Mouse (Mus musculus): ENCODE data around the gene Ly6g5b. TPM values are rescaled to one million over a fixed set of nuclear protein-coding genes. Genes with fewer than 3 reads are reported as not detected.

Gene Ly6g5b
- polyA plus RNA-seq (2015; fragmentation: Nextera tagmentation; extraction: Ambion mirVana), result 0.40 and 0.80 TPM in 2 replicates

DNA sequence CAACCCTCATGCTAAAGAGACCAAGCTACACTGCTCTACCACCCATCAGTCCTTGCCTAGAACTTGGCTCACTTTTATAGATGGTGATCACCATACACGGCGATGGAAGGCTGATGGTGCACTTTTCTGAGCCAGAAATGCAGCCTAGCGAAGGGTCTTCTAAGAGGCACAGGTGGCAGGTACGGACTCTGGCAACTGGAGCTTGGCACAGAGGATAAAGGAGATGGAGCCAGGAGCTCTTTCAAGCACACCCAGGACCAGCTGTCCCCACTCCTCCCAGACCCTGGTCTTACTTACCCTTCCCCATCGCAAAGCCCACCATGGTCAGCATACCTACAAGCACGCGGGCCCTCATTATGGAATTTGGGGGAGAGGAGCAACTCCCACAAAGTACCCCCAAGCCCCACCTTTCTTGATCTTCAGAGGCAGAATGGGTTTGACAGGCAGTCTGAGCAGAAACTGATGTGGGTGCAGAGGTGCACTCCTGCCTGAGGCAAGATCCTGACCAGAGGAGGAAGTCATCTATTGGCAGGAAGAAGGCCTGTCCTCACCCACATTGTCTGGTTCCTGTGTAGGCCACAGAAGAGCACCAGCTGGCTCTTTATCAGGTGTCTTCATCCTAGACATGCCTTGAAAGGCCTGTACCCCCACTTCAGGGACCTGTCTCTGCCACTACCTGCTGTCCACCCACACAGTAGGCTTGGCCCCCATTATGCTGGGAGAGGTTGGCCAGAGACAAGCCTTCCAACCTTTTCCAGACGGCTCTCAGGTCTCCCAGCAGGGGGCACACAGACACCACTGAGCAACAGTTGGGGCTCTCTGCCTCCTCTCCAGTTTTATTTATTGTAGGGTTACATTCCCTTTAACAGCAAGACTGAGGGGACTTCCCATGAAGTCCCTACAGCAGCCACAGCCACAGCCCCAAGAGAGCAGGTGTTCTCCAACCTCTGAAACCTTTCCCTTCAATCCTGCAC, at the start of gene Ly6g5b:
Gene Ly6g5b, minus strand, starts transcription at position 383 of the 974 bp plus-strand sequence.
- Histone ChIP-seq H3K27me3 (replicated peaks) (no peaks in the 10 kb centered on the region; the same call in 1 of the 2 replicates), H3K27ac (replicated peaks) (no peak within 1 kb of the TSS), H3K36me3 (peaks cover 63% of the 10 kb centered on the region), H3K4me2 (no peak within 1 kb of the TSS), H3K4me1 (peaks cover 9% of the 10 kb centered on the region), H3K9me3 (no peaks in the 10 kb centered on the region), H3K9ac (no peak within 1 kb of the TSS), H3K4me3 (no peak within 1 kb of the TSS)
- 82% methylated on average over 8 of the region's 8 CpGs for WGBS
- no peak for ATAC-seq (ENCODE audit: extremely low read depth, insufficient number of reproducible peaks, low FRiP score, low TSS enrichment)

DNA sequence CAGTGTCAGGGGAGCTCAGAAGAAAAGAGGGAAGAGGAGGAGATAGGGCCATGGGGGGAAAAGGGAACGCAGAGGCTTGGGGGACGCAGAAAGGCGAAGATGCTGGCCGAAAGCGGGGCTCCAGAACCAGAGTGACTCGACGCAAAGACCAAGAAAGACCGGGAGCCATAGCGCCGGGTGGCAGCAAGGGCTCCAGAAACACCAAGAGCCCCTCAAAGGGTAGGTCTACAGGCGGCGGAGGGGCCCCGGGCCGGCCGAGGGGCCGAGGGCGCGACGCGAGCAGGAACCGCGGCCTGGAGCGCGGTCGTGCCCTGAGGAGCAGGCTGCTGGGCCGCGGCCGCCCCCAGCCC, 49.0 kb upstream of the Ly6g5b start:
- Histone ChIP-seq H3K36me3 (peaks cover 36% of the 10 kb centered on the region), H3K9me3 (no peaks in the 10 kb centered on the region), H3K9ac (peak overlapping the region; percentile 100), H3K4me2 (peak overlapping the region; percentile 99), H3K4me1 (peaks cover 39% of the 10 kb centered on the region), H3K27ac (replicated peaks) (peak overlapping the region; percentile 99), H3K27me3 (replicated peaks) (no peaks in the 10 kb centered on the region), H3K4me3 (peak overlapping the region; percentile 100)
- ATAC-seq (ENCODE audit: extremely low read depth, insufficient number of reproducible peaks, low FRiP score, low TSS enrichment), result no peak; the same call in 1 of the 2 replicates
- WGBS, result under 1% methylated on average over 28 of the region's 28 CpGs

DNA sequence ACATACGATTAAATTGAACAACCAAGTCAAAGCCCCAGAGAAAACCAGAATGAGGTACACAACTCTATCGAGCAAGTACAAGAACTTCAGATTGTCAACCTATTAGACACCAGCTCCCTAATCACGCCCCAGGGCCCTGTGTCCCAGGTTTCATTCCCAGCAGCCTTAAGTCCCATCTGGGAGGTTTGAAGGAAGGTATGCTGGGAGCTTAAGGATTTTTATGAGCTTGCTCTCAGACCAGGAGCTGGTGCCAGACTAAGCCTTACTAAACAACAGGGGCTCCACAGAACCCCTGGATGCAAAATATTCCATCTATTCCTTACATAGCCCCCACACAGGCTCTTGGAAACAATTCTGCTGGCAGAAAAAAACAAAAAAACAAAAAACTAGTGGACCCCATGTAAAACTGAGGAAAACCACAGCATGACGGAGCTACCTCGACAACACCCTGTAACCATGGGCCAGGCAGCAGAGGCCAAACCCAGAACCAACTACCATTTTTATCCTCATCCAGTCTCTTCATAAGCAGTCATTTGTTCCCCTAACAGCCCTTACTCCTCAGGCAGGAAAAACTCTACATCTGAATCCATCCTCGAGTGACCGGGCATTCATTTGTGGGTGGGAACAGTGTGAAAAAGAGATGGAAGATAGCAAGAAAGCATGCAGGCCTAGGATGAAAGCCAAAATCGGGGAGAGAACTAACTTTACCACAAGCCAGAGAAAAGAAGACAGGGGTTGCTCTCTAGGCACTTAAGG, 48.3 kb upstream of the Ly6g5b start:
- Histone ChIP-seq H3K4me2 (peak overlapping the region; percentile 99), H3K27me3 (replicated peaks) (no peaks in the 10 kb centered on the region), H3K9me3 (no peaks in the 10 kb centered on the region), H3K27ac (replicated peaks) (peak overlapping the region; percentile 99), H3K4me1 (peaks cover 39% of the 10 kb centered on the region), H3K9ac (peak overlapping the region; percentile 100), H3K4me3 (peak overlapping the region; percentile 100), H3K36me3 (peaks cover 42% of the 10 kb centered on the region)
- 12% methylated on average over 8 of the region's 8 CpGs for WGBS
- ATAC-seq (ENCODE audit: extremely low read depth, insufficient number of reproducible peaks, low FRiP score, low TSS enrichment), result no peak

DNA sequence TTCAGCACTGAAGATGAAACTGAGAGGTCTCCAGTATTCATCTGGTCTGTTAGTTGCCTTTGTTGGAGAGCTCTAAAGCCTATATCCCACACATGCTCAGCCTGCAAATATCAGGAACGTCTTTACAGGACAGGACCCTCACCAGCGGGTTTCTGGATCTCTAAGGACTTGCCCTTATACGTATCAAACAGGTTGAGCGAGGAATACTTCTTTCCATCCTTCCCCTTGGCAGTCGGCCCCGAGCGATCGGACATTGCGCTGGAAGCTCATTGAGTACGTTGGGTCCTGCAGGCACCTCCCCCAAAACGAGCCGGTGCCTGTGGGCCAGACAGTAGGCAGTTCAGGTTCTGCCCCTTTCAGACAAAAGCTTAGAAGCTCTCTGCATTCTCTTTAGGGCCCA, 47.5 kb upstream of the Ly6g5b start:
- Histone ChIP-seq H3K4me1 (peaks cover 39% of the 10 kb centered on the region), H3K4me3 (peak overlapping the region; percentile 100), H3K4me2 (peak overlapping the region; percentile 99), H3K27ac (replicated peaks) (peak overlapping the region; percentile 26; the same call in 1 of the 2 replicates), H3K9me3 (no peaks in the 10 kb centered on the region), H3K9ac (peak overlapping the region; percentile 100), H3K36me3 (peaks cover 50% of the 10 kb centered on the region), H3K27me3 (replicated peaks) (no peaks in the 10 kb centered on the region)
- ATAC-seq (ENCODE audit: extremely low read depth, insufficient number of reproducible peaks, low FRiP score, low TSS enrichment), result no peak
- WGBS, result 33% methylated on average over 12 of the region's 12 CpGs

DNA sequence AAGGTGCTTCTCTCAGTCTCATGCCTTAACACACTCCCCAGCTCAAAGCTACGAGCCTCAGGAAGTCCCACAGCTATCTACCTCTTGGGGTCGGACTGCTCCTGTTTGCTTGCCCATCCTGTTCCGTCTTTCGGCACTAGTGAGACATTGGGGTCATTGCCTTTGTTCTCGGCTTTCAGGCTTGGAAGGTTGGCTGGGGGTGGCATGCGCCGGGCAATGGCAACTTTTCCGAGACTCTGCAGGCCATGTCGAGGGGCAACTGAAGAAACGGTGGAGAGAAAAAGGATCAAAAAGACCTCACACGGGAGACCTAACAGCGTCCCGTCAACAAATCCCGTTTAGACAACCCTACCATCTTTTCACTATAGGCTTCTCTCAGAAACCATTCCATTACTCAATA, 46.9 kb upstream of the Ly6g5b start:
- peak overlapping the region; percentile 26; the same call in 1 of the 2 replicates for H3K27ac ChIP-seq (replicated peaks)
- WGBS, result 73% methylated on average over 14 of the region's 14 CpGs
- H3K9me3 ChIP-seq, result no peaks in the 10 kb centered on the region
- ATAC-seq (ENCODE audit: extremely low read depth, insufficient number of reproducible peaks, low FRiP score, low TSS enrichment), result no peak
- no peaks in the 10 kb centered on the region for H3K27me3 ChIP-seq (replicated peaks)
- H3K36me3 ChIP-seq, result peaks cover 56% of the 10 kb centered on the region
- peaks cover 39% of the 10 kb centered on the region for H3K4me1 ChIP-seq
- H3K9ac ChIP-seq, result peak overlapping the region; percentile 100
- peak overlapping the region; percentile 100 for H3K4me3 ChIP-seq
- peak overlapping the region; percentile 99 for H3K4me2 ChIP-seq

DNA sequence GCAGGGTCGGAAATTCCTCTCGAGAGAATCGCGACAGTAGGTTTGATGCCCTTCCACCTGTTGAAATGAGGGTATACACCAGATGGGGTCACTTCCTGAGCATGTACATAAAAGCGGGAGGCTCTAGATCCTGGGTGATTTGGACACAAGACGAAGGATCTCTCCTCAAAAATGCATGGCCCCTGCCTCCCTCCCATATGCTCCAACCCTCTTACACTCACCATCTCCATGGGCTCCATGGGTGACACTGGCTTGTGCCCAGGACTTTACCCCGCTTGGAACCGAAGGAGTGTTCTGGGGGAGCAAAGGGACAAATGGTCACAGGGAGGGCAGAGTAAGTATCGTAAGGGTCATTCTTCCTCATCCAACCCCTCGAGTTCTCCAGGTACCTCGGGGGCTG, 46.2 kb upstream of the Ly6g5b start:
- Histone ChIP-seq H3K27ac (replicated peaks) (no peak overlapping the region), H3K27me3 (replicated peaks) (no peaks in the 10 kb centered on the region), H3K4me1 (peaks cover 38% of the 10 kb centered on the region), H3K9me3 (no peaks in the 10 kb centered on the region), H3K4me2 (peak overlapping the region; percentile 99; the same call in 1 of the 2 replicates), H3K4me3 (peak overlapping the region; percentile 100; the same call in 1 of the 2 replicates), H3K9ac (peak overlapping the region; percentile 100), H3K36me3 (peaks cover 63% of the 10 kb centered on the region)
- WGBS, result 73% methylated on average over 11 of the region's 11 CpGs
- ATAC-seq (ENCODE audit: extremely low read depth, insufficient number of reproducible peaks, low FRiP score, low TSS enrichment), result no peak

DNA sequence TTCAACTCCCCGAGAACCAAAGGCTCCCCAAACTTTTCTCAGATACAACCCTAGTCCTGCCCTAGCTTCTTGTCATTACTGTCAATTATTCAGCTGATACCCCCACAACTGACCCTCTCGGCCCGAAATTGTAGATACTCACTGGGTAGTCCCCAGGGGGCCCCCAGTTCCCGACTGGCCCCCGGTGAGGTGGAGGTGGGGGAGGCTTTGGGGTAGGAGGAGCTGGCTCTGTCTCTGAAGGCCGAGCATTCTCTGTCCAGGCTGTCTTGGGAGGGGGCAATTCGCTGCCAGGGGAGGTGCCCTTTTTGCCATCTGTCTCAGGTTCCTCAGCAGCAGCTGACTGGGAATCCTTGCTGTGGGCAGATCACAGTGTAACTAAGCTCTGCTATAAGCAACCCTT, 44.4 kb upstream of the Ly6g5b start:
- Histone ChIP-seq H3K9ac (no peak overlapping the region), H3K36me3 (peaks cover 81% of the 10 kb centered on the region), H3K9me3 (no peaks in the 10 kb centered on the region), H3K27ac (replicated peaks) (no peak overlapping the region), H3K27me3 (replicated peaks) (no peaks in the 10 kb centered on the region), H3K4me3 (no peak overlapping the region), H3K4me1 (peaks cover 29% of the 10 kb centered on the region), H3K4me2 (no peak overlapping the region)
- ATAC-seq (ENCODE audit: extremely low read depth, insufficient number of reproducible peaks, low FRiP score, low TSS enrichment), result no peak
- 82% methylated on average over 7 of the region's 7 CpGs for WGBS

DNA sequence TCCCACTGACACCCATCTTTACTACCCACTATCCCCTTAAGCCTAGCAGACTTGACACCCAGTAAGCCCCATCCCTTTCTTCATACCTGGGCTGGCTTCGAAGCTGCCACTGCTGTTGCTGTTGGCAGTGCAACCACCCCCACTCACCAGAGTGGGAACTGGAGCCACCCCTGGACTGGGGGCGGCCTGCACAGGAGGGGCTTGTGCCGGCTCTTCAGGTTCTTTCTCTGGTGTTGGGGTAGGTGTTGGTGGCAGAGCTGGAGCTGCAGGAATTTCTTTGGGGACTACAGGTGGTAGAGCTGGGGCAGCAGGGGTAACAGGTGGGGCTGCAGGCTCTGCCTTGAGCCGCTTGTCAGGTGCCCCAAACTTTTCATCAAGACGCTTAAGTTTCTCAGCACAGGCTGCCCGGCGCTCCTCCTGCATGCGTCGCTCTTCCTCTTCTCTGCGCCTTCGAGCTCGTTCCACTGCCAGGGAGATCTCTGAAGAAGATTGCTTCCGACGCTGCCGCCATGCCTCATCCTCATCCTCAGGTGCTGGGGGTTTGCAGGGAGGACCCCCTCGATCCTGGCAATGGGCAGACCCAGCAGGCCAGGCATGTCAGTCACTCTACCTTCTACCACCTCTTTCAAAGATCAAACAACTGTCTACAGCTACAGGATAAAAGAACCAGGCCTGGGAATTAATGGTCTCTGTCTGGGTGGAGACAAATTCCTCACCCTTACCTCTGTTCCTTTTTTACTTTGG, 43.8 kb upstream of the Ly6g5b start:
- Histone ChIP-seq H3K4me2 (no peak overlapping the region), H3K4me1 (peaks cover 29% of the 10 kb centered on the region), H3K27ac (replicated peaks) (no peak overlapping the region), H3K9me3 (no peaks in the 10 kb centered on the region), H3K4me3 (no peak overlapping the region), H3K27me3 (replicated peaks) (no peaks in the 10 kb centered on the region), H3K9ac (no peak overlapping the region), H3K36me3 (peaks cover 87% of the 10 kb centered on the region)
- no peak for ATAC-seq (ENCODE audit: extremely low read depth, insufficient number of reproducible peaks, low FRiP score, low TSS enrichment)
- WGBS, result 92% methylated on average over 16 of the region's 16 CpGs

DNA sequence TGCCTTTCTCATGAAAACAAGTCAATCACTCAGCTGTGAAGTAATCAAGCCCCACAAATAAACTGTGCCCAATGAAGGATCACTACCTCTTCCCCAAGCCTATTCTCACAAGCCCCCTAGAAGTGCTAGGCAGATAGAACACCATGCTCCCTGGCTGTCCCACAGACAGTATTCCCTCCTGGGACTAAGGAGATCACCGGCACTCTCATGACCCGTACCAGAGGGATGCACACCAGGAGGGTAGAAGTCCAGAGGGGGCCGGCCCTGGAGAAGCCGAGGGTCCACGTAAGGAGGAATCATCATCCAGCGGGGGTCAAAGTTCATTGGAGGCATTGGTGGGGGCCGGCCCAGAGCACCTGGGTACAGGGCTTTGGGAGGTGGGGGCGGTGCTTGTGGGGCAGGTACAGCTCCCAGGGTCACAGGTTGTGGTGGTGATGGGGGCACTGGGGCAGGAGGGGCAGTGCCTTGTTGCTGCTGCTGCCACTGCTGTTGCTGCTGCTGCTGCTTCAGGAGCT, 42.5 kb upstream of the Ly6g5b start:
- no peak for ATAC-seq (ENCODE audit: extremely low read depth, insufficient number of reproducible peaks, low FRiP score, low TSS enrichment)
- 91% methylated on average over 8 of the region's 8 CpGs for WGBS
- Histone ChIP-seq H3K4me2 (no peak overlapping the region), H3K9ac (0 out of 2 replicates have a peak overlapping the region, but pooled peaks have one; percentile 14), H3K36me3 (peaks cover 100% of the 10 kb centered on the region), H3K27ac (replicated peaks) (no peak overlapping the region), H3K9me3 (no peaks in the 10 kb centered on the region), H3K4me3 (no peak overlapping the region), H3K27me3 (replicated peaks) (no peaks in the 10 kb centered on the region), H3K4me1 (peaks cover 21% of the 10 kb centered on the region)

DNA sequence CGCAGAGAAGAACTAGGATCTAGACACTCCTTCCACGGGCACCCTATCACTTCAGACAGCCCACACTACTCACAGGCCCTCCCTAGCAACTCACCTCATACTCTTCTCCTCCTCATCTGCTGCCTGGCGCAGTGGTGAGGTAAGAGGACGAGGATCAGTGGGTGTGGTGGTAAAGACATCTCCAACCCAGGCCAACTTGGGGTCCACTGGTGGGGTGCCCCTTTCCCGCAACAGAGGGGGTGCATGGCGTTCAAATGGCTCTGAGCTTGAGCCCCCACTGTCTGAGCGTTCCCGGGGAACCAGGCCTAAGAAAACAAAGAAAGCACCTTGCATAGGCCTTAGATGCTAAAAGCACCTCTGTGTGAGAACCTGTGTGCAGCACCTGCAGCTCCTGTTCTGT, 42.0 kb upstream of the Ly6g5b start:
- no peak overlapping the region for H3K4me3 ChIP-seq
- no peak overlapping the region for H3K9ac ChIP-seq
- H3K9me3 ChIP-seq, result no peaks in the 10 kb centered on the region
- H3K36me3 ChIP-seq, result peaks cover 100% of the 10 kb centered on the region
- 81% methylated on average over 8 of the region's 8 CpGs for WGBS
- no peak overlapping the region for H3K27ac ChIP-seq (replicated peaks)
- H3K27me3 ChIP-seq (replicated peaks), result no peaks in the 10 kb centered on the region
- no peak for ATAC-seq (ENCODE audit: extremely low read depth, insufficient number of reproducible peaks, low FRiP score, low TSS enrichment)
- H3K4me2 ChIP-seq, result no peak overlapping the region
- H3K4me1 ChIP-seq, result peaks cover 16% of the 10 kb centered on the region

All from heart, embryonic 13.5 days (tissue).